Comparison of ENCODE assay signal across 11 mouse cellular contexts in the genomic region with DNA sequence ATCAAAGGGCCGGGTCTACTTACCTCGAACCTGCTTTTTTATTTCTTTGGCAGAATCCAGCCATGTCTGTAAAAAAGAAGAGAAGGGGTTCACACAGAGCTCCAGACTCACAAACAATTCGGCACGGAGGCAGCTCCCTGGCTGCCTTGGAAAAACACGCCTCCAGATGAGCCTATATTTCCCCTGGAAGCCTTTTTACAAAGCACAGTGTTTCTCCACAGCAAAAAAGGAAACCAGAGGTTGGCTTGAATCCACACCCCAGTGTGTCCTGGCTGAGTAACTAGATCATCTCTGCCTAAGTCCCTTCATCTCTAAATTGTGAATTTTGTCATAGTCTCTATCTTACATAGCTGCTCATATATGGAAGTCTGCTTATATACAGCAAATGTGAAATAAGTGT.
A peak's percentile ranks its signal among the peaks of the same experiment; 100 is the strongest.
DNase-seq lines count a peak whose midpoint lies in the region; ATAC-seq lines count a peak whose summit lies in the region.
"Had no signal": no experiment of that assay in that cellular context is flagged by ENCODE, and none has a peak within 500 bp of the region (broad histone marks: within the 10 kb centered on the region; RNA-seq: fewer than 3 reads in every experiment).

No protein-coding gene starts in this region.

- 66% methylated on average over 5 of the region's 5 CpGs for WGBS in heart, embryonic 13.5 days

- 0 out of 2 replicates have a peak overlapping the region, but pooled peaks have one; percentile 2 for H3K4me2 ChIP-seq in heart, embryonic 13.5 days
- H3K4me2 ChIP-seq: liver, embryonic 15.5 days; midbrain, embryonic 13.5 days had no signal

- no peak overlapping the region for H3K9ac ChIP-seq in heart, embryonic 13.5 days
- H3K9ac ChIP-seq: liver, embryonic 15.5 days; midbrain, embryonic 13.5 days had no signal

- peaks cover 29% of the 10 kb centered on the region for H3K36me3 ChIP-seq in heart, embryonic 13.5 days

- no peak for DNase-seq in heart, postnatal 4 days
- peak; percentile 78 for DNase-seq in right cerebral cortex, adult 18-20 months
- DNase-seq in right cerebral cortex, postnatal 4 days = no peak
- DNase-seq in left cerebral cortex, adult 9 months (ENCODE audit: low spot score in 2 of 2) = peak; percentile 23 to 72
- no peak for DNase-seq in spleen, adult 18-20 months
- DNase-seq in adrenal gland, postnatal 10 days = no peak

- H3K27ac ChIP-seq in heart, embryonic 13.5 days (replicated peaks) = peak overlapping the region; percentile 34
- H3K27ac ChIP-seq: liver, embryonic 15.5 days; midbrain, embryonic 13.5 days had no signal

- H3K9me3 ChIP-seq in heart, embryonic 13.5 days = no peaks in the 10 kb centered on the region
- H3K9me3 ChIP-seq: liver, embryonic 15.5 days; midbrain, embryonic 13.5 days had no signal

- H3K4me3 ChIP-seq in heart, embryonic 13.5 days = no peak overlapping the region
- H3K4me3 ChIP-seq: erythroblast, embryonic 14.5 days; liver, embryonic 15.5 days; midbrain, embryonic 13.5 days had no signal

- no peaks in the 10 kb centered on the region for H3K27me3 ChIP-seq in heart, embryonic 13.5 days (replicated peaks)
- H3K27me3 ChIP-seq: liver, embryonic 15.5 days; midbrain, embryonic 13.5 days had no signal

- no peak for ATAC-seq in heart, embryonic 13.5 days (ENCODE audit: extremely low read depth, insufficient number of reproducible peaks, low FRiP score, low TSS enrichment)
- ATAC-seq: hindbrain, embryonic 16.5 days; midbrain, embryonic 13.5 days had no signal

- peaks cover 9% of the 10 kb centered on the region for H3K4me1 ChIP-seq in heart, embryonic 13.5 days
- H3K4me1 ChIP-seq: liver, embryonic 15.5 days; midbrain, embryonic 13.5 days had no signal

Comparison
In these comparisons a context has a peak if more than half of its experiments do, and no peak if none do; other contexts are left out.
1. DNase-seq: peak in right cerebral cortex, adult 18-20 months (single experiment) and left cerebral cortex, adult 9 months (2 of 2); none in heart, postnatal 4 days (single experiment), right cerebral cortex, postnatal 4 days (single experiment), spleen, adult 18-20 months (0 of 2) and adrenal gland, postnatal 10 days (single experiment).